Mouse (Mus musculus) CD4-positive helper T cell, adult 2 months (primary cell): ENCODE measurements around the gene Camk1d.
A peak's percentile ranks its signal among the peaks of the same experiment; 100 is the strongest.

Experiments
- DNase-seq: peaks from one replicate; pipeline ENCODE4 v3.0.0-alpha.2; 2012; ENCODE audit warnings: low read depth, missing footprints, low spot score

Camk1d gene

DNA sequence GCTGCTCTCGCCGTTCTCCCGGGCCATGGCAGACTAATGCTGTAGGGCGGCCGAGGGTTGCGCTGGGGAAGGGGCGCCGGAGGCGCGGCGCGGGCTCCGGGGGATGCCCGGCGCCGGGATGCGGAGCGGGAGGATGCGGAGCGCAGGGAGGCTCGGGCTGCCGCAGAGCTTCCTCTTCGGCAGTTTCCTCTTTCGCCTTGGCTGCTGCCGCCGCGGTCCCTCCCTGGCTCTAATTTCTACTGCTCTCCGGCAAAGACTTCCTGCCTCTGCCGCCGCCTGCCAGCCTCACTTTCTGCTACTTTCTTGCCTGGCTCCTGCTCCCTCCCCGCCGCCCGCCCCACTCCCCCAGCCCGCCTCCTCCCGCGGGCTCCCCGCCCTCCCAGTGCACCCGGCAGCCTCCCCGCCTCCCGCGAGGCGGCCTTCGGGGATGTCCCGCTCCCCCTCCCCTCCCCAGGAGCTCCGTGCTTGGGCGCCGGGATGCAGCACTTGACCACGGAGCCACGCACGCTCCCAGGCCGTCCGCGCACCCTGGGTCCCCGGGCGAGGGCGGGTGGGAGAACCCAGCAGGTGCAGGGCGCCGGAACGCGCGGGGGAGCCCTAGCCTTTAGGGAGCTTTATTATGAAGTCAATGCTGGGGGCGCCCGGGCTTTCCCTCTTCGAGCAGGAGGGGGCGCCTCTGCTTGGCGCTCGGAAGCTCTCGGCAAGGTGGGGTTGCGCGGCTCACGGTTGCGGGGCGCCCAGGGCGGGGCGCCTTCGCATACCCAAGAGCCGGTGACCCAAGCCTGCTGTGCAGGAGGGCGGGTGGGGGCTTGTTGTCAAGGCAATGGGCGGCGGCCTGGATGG, at the start of gene Camk1d:
TSS of gene Camk1d (minus strand) at position 305 of the 843 bp plus-strand sequence.
- peak; percentile 90 for DNase-seq

DNA sequence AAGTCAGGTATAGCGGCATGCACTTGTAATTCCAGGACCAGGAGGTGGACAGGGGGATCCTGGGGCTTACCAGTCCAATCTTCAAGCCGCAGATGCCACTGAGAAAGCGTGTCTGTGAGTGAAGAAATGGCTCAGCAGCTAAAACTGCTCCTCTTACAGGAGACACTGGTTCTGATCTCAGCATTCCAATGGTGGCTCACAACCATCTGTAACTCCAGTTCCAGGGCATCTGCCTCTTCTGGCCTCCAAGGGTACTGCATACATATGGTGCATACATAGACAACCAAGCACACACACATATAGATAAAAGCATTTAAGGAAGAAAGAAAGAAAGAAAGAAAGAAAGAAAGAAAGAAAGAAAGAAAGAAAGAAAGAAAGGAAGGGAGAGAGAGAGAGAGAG, 47.7 kb upstream of the Camk1d start:
- DNase-seq, result no peak

DNA sequence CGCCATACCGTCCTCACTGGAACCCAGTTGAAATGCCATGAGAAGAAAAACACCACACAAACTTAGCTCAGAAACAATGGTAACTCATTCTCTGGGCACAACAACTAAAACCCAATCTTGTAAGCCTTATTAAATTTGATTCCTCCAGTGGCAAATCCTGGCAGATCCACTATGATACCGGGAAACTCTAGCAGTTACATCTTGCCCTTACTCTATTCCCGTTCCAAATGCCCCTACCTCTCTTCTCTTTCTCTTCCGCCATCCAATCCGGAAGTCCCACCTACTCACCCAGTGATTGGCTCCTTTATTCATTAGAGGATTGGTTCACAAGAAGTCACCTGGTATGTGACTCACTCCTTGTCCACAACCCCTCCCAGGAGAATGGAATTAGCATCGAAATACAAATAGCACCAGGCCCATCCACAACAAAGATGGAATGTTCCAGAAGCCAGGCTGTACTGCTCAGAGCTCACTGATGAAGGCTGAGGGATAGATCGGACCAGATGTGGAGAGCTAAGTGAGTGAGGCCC, 46.2 kb upstream of the Camk1d start:
- DNase-seq, result no peak

DNA sequence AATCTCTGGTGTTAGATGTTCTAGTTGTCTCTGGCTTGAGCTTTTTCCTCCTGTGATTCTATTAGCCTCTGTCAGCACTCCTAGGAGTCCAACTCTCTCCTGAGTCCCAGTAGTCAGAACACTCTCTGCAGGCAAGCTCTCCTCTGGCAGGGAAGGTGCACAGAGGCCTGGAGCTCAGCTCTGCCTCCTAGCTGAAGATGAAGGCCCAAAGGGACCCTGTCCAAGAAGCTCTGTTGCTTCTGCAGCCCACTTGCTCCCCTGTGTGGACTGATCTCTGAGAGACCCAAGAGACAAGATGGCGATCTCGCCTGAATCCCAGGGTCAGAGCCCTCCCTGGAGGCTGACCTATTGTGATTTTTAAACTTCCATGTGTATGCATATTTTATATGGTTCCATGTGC, 44.3 kb upstream of the Camk1d start:
- no peak for DNase-seq

- no peak for DNase-seq
Observed at GRCm38 (mm10) chr2:5750872-5751271, 36.6 kb upstream of the Camk1d start.

DNA sequence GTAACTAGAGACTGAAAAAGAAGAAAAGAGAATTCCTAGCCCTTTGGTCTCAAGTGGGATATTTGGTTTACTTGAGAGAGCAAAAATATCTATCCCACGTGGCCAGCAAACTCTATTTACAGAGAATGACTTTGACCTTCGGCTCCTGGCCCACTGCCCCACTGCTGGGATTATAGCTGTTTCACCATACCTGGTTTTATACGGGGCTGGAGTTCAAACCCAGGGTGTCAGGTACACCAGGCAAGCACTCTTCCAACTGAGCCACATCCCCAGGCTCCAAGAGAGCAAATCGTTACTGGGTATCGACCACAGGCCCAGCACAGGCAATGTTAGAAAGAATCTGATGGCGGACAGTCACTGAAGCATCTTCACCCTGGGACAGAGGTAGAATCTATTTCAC, 34.9 kb upstream of the Camk1d start:
- DNase-seq, result no peak

DNA sequence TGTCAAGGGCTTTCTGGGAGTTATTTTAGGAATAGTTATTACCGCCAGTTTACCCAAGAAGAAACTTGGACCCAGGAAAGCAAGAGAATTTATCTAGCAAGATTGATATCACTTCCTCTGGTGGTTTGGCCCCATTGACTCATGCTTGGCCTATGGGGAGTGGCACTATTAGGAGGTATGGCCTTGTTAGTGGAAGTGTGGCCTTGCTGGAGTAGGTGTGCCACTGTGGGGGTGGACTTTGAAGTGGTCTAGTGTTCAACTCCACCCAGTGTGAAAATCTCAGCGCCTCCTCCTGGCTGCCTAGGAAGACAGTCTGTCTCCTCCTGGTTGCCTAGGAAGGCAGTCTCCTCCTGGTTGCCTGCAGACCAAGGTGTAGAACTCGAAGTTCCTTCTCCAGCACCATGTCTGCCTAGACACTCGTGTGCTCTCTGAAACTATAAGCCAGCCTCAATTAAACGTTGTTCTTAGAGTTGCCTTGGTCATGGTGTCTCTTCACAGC, 33.3 kb upstream of the Camk1d start:
- peak; percentile 28 for DNase-seq

DNA sequence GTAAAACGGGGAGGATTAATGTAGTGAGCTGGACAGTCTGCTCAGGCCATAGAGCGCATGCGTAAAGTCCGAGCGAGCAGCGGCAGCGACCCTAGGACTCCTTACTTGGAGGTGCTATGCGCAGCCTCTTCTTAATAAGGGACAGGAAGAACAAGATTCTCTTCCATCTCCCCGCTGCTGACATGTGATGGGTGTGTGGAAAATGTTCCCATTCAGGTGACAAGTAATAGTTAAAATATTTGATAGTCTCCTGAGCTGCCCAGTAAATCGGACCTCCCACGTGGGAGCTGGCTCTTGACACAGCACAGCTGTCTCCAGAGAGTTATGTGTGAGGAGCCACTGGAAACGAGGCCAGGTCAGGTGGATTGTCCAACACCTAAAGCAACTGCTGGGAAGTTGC, 32.2 kb upstream of the Camk1d start:
- DNase-seq, result no peak

DNA sequence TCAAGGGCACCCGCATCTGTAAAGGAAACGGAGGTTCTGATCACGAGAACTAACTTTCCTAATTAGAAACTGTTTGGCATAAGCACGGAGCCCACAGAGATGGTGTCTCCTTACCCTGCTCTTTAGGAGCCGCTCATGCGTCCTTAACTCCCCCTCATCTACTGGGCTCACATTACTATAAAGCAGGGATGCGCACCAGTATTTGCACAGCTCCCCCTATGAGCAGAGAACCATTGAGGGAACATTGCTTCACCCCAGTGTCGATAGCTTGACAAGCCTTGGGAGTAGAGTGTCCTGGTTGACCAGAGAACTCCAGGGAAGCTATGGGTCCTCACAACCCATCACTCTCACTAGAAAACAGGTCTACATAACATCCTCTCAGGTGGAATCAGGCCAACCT, 29.6 kb upstream of the Camk1d start:
- DNase-seq, result no peak

DNA sequence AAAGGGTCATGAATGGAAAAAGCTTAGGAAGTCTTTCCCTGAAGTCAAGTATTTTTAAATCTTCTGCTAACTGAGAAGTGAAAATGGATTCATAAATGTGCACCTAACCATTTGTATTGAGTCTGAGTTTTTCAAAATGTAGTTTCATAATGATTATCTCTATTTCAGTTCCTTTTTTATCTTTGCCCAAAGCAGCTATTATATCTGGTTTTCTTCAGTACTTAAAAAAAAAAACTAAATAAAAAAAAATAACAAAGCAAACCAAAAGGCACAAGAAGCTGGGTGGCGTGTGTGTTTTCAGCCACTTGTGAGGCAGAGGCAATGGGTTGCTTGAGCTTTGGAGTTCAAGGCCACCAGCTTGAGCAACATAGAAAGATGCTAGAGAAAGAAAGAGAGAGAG, 26.6 kb upstream of the Camk1d start:
- no peak for DNase-seq

DNA sequence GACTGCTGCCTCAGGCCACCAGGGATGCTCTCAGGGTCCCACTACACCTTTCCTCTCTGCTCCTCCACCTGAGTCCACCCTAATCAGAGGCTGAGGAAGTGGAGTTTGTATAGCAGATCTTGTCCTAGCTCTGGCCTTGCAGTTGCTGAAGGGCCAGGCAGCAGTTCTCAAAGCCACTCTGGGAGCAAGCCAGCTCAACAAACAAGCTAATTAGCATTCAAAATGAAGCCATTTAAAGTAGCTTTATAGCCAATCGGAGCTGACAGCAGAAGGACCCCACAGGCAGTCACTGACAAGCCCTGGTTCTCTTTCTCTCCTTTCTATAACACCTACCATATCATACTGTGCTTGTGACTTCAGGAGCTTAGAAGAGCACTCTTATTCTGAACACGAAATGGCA, 21.6 kb upstream of the Camk1d start:
- DNase-seq, result no peak

DNA sequence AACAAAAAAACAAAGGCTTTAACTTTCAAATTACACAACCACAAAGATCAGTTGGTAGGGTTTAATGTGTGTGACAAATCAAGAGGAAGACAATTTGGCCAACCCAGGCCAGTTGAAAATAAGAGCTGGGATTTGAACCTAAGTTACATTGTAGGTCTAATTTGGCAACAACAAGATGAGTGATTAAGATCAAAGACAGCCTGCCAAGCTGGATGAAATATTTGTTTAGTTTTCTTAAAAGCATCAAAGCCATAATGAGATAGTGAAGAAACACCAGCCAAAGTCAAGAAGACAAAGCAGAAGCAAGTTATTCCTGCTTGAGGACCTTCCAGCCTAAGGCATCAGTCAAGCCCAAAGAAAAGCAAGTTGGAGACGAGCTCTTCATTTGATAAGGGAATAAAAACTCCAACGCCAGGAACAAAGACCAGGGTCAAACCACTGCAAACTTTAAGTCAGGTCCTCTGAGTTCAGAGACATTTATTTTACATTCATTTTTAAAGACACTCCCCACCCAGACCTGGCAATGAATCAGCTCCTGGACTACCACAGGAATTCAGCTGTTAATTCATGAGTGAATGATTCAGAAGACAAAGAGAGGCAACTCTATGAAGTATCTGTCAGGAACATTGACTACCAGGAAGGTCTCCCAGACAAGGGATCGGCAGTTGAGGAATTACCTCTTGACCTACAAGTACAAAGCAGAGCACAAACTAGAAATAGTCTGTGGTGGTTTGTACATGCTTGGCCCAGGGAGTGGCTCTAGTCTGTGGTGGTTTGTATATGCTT, 19.2 kb upstream of the Camk1d start:
- no peak for DNase-seq

DNA sequence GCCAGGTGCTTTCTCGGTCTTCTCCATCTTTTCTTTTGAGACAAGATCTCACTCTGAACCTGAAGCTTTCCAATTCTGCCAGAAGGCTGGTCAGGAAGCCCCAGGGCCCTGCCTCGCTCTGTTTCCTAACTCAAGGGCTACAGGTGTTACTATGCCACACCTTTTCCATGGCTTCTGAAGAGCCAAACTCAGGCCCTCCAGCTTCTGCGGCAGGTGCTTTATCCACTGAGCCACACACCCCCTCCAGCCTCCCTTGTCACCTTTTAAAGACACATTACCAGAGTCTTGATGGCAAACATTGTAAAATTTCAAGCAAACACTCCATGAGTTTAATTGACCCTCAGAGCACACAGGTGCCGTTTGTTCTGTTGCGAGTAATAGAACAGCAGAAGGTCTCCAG, 17.7 kb upstream of the Camk1d start:
- no peak for DNase-seq

DNA sequence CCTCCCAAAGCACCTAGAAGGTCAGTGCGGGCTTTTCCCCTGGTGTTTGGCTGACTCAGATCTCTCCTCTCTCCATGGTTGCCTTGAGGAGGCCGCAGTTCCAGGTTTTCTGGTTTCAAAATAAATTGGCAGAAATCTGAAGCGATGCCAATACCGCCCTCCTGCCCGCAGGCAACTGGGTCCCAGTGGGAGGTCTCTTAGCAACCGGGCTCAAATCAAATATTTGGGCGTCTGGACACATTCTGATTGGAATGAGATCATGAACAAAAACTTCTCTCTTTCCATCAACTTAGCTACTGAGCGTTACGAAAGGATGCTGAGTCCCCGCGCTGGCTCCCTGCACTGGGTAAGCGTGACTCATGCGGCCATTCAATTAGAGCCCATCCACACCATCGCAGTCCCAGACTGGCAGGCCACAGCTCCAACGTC, 16.1 kb upstream of the Camk1d start:
- no peak for DNase-seq

DNA sequence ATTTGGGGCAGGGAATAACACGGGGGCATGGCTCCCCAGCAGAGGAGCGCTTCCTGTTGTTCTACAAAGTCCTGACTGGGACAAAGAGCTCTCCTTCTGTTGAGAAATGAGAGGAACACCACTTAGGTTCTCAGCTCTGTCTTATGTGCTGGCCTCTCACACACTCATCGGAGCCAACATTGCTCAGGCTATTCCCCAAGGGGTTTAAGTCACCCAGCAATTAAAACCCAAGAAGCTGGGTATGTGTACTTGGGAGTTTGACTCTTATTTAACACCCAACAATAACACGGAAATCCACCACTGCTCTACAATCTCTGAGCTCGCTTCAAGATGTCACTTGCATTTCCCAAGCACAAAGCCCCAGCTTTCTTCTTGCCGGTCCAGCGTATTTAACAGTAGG, 15.6 kb upstream of the Camk1d start:
- DNase-seq, result no peak

DNA sequence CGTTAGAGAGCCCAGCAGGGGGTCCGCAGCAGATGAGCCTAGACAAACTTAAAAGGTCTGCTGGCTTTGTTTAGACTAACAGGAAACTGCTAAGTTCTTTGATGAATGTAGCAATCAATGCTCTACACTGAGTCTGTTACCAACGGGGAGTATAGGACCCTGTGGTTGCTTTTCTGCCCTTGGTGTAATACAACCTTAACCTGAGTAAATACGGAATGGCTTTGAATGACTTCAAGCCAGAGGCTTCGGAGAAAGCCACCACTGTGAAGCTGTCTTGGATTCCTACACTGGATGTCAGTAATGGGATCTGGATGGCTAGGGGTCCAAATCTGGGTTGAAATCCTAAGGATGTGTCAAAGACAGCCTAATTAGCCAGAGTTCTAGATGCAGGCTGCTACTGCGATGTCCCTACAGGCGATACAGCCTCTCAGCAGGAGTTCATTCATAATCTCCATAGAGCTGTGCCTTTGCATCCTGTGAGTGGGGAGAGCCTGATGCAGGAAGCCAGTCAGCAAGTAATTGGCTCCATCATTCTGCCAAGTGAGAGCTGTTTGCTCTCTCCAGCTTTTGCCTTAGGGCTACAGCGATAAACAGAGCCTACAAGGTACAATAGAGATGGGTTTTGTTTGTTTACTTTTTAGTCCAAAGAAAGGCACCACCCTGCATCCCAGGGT, 10.8 kb upstream of the Camk1d start:
- no peak for DNase-seq

GRCm38 (mm10) chr2:5717675-5718074, 3.4 kb upstream of the Camk1d start:
- DNase-seq, result no peak

GRCm38 (mm10) chr2:5715544-5715943, 1.2 kb upstream of the Camk1d start:
- DNase-seq, result no peak

DNA sequence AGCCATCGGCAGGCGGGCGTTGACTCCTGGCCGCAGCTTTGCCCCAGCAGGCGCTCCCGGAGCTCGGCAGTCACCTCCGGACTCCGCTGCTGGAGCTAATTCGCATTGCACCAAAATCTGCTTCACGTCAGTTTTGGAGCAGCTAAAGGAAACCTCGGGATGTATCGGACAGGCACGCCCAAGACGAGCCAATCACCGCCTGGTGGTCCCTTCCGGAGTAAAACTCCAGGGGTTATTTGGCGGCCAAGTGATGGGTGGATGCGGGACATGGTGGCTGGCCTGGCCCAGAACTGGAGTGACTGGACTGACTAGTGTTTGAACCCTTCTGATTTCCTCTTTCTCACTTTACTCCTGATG, 717 bp upstream of the Camk1d start:
- no peak for DNase-seq

GRCm38 (mm10) chr2:5713325-5714210, 747 bp downstream of the Camk1d start:
- DNase-seq, result peak; percentile 70

DNA sequence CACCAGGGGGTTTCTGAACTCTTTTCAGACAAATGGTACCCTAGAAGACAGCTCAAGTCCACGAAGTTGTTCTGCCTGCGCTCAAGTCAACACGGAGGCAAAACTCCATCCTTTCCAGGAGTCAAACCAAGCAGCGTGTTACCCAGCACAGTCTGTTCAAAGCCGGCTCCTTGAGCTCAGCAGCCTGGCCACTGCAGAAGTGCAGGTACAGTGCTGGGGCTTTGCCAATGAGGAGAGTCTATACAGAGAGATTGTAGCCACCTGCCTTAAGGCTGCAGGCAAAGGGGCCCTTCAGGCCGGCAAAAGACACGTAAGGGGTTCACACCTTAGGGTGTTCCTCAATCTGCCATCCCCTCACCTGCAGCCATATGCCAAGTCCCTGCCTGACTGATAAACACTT, 2.1 kb downstream of the Camk1d start:
- DNase-seq, result peak; percentile 13
